Mouse (Mus musculus) cortical plate, adult 2 months (tissue): ENCODE measurements around the gene Ifitm10.

ENCODE experiments used
- CTCF ChIP-seq: fragments of 200-500 bp; IDR thresholded peaks from 2 replicates; pipeline ENCODE4 v1.5.1; 2011; ENCODE audit warnings: mild to moderate bottlenecking, control low read depth, low read length; ENCODE audit not compliant: insufficient read depth; ENCODE audit errors: extremely low read depth
- POLR2A ChIP-seq: fragments of 200-500 bp; IDR thresholded peaks from 2 replicates; pipeline ENCODE4 v1.6.1; 2011; ENCODE audit warnings: mild to moderate bottlenecking, low read length, control low read depth; ENCODE audit not compliant: insufficient read depth; ENCODE audit errors: extremely low read depth

GRCm38 (mm10) chr7:142351569-142351968 lies 22.0 kb downstream of the Ifitm10 start:
- no peak for TF ChIP-seq POLR2A
- no peak for TF ChIP-seq CTCF
